Mouse (Mus musculus): Measurements from ENCODE around the gene Zfp467. TPM values are rescaled to one million over a fixed set of nuclear protein-coding genes. Genes with fewer than 3 reads are reported as not detected.

Zfp467 gene
- polyA plus RNA-seq, 1 experiment from 2014 or later: 34.6 TPM

GRCm38 (mm10) chr6:48443592-48444309 lies 1.9 kb downstream of the Zfp467 start:
- H3K4me1 ChIP-seq (ENCODE audit: insufficient read depth, low read depth, low read length): peaks cover 5% of the 10 kb centered on the region; the same call in 1 of the 2 replicates

GRCm38 (mm10) chr6:48440306-48441014 lies 5.2 kb downstream of the Zfp467 start:
- DNase-seq (ENCODE audit: low spot score) (peak; percentile 44), ATAC-seq (no peak)
- H3K4me1 ChIP-seq (ENCODE audit: insufficient read depth, low read depth, low read length): peaks cover 5% of the 10 kb centered on the region; the same call in 1 of the 2 replicates
- no peak overlapping the region for H3K4me2 ChIP-seq (replicated peaks; ENCODE audit: low read depth, low read length)
- no peak overlapping the region for H3K27ac ChIP-seq (ENCODE audit: low read length)
- peaks cover 33% of the 10 kb centered on the region for H3K36me3 ChIP-seq (ENCODE audit: insufficient read depth, low read length)
- whole genome bisulfite sequencing: 47% methylated on average over 14 of the region's 14 CpGs
- H3K9me3 ChIP-seq (ENCODE audit: low read length): no peaks in the 10 kb centered on the region
- TF ChIP-seq EP300 (IDR thresholded peaks at IDR 0.05): no peak
- no peak for TF ChIP-seq CTCF (IDR thresholded peaks at IDR 0.05)
- H3K4me3 ChIP-seq (ENCODE audit: low read depth, low read length): no peak overlapping the region
- no peaks in the 10 kb centered on the region for H3K27me3 ChIP-seq (replicated peaks; ENCODE audit: insufficient read depth, low read length)
- no peak overlapping the region for H3K9ac ChIP-seq (replicated peaks; ENCODE audit: low read depth)

More at GRCm38 (mm10) chr6:48443592-48444309, 1.9 kb downstream of the Zfp467 start:
- 4% methylated on average over 19 of the region's 19 CpGs for WGBS
- H3K27me3 ChIP-seq (replicated peaks; ENCODE audit: insufficient read depth, low read length): no peaks in the 10 kb centered on the region
- peak overlapping the region; percentile 90 for H3K27ac ChIP-seq (ENCODE audit: low read length)
- DNase-seq (ENCODE audit: low spot score) (peak; percentile 97), ATAC-seq (peak; percentile 91)
- peak overlapping the region; percentile 61 for H3K4me3 ChIP-seq (ENCODE audit: low read depth, low read length)
- peak; percentile 15; the same call in 1 of the 2 replicates for TF ChIP-seq CTCF (IDR thresholded peaks at IDR 0.05)
- peak; percentile 49; the same call in 1 of the 2 replicates for TF ChIP-seq EP300 (IDR thresholded peaks at IDR 0.05)
- peak overlapping the region; percentile 82 for H3K4me2 ChIP-seq (replicated peaks; ENCODE audit: low read depth, low read length)
- H3K9ac ChIP-seq (replicated peaks; ENCODE audit: low read depth): 0 out of 2 replicates have a peak overlapping the region, but pooled peaks have one; percentile 19
- peaks cover 20% of the 10 kb centered on the region for H3K36me3 ChIP-seq (ENCODE audit: insufficient read depth, low read length)
- H3K9me3 ChIP-seq (ENCODE audit: low read length): no peaks in the 10 kb centered on the region

- Histone ChIP-seq H3K27ac (ENCODE audit: low read length) (no peak overlapping the region), H3K4me2 (replicated peaks; ENCODE audit: low read depth, low read length) (no peak overlapping the region), H3K36me3 (ENCODE audit: insufficient read depth, low read length) (peaks cover 33% of the 10 kb centered on the region), H3K9me3 (ENCODE audit: low read length) (no peaks in the 10 kb centered on the region), H3K4me1 (ENCODE audit: insufficient read depth, low read depth, low read length) (peaks cover 5% of the 10 kb centered on the region; the same call in 1 of the 2 replicates), H3K27me3 (replicated peaks; ENCODE audit: insufficient read depth, low read length) (no peaks in the 10 kb centered on the region), H3K4me3 (ENCODE audit: low read depth, low read length) (no peak overlapping the region), H3K9ac (replicated peaks; ENCODE audit: low read depth) (no peak overlapping the region)
- no peak for TF ChIP-seq CTCF (IDR thresholded peaks at IDR 0.05)
- no peak for TF ChIP-seq EP300 (IDR thresholded peaks at IDR 0.05)
- no peak for ATAC-seq
- no peak for DNase-seq (ENCODE audit: low spot score)
These were observed 6.0 kb downstream of the Zfp467 start for GRCm38 (mm10) chr6:48439654-48440053.

GRCm38 (mm10) chr6:48438475-48439125 lies 7.0 kb downstream of the Zfp467 start:
- no peak for DNase-seq (ENCODE audit: low spot score)
- no peak overlapping the region for H3K4me3 ChIP-seq (ENCODE audit: low read depth, low read length)
- no peak overlapping the region for H3K27ac ChIP-seq (ENCODE audit: low read length)
- H3K27me3 ChIP-seq (replicated peaks; ENCODE audit: insufficient read depth, low read length): no peaks in the 10 kb centered on the region
- no peak overlapping the region for H3K9ac ChIP-seq (replicated peaks; ENCODE audit: low read depth)
- peaks cover 6% of the 10 kb centered on the region; the same call in 1 of the 2 replicates for H3K4me1 ChIP-seq (ENCODE audit: insufficient read depth, low read depth, low read length)
- H3K9me3 ChIP-seq (ENCODE audit: low read length): no peaks in the 10 kb centered on the region
- WGBS: 67% methylated on average over 55 of the region's 55 CpGs
- ATAC-seq: no peak
- peaks cover 33% of the 10 kb centered on the region for H3K36me3 ChIP-seq (ENCODE audit: insufficient read depth, low read length)
- TF ChIP-seq CTCF (IDR thresholded peaks at IDR 0.05) (no peak), EP300 (IDR thresholded peaks at IDR 0.05) (no peak)
- no peak overlapping the region for H3K4me2 ChIP-seq (replicated peaks; ENCODE audit: low read depth, low read length)

GRCm38 (mm10) chr6:48437679-48438376 lies 7.8 kb downstream of the Zfp467 start:
- no peak for TF ChIP-seq EP300 (IDR thresholded peaks at IDR 0.05)
- Histone ChIP-seq H3K27me3 (replicated peaks; ENCODE audit: insufficient read depth, low read length) (no peaks in the 10 kb centered on the region), H3K36me3 (ENCODE audit: insufficient read depth, low read length) (peaks cover 33% of the 10 kb centered on the region), H3K9ac (replicated peaks; ENCODE audit: low read depth) (no peak overlapping the region), H3K4me1 (ENCODE audit: insufficient read depth, low read depth, low read length) (peaks cover 6% of the 10 kb centered on the region; the same call in 1 of the 2 replicates), H3K27ac (ENCODE audit: low read length) (no peak overlapping the region), H3K4me2 (replicated peaks; ENCODE audit: low read depth, low read length) (no peak overlapping the region), H3K9me3 (ENCODE audit: low read length) (no peaks in the 10 kb centered on the region), H3K4me3 (ENCODE audit: low read depth, low read length) (no peak overlapping the region)
- DNase-seq (ENCODE audit: low spot score) (no peak), ATAC-seq (no peak)
- WGBS: 83% methylated on average over 35 of the region's 35 CpGs

All from lung, postnatal 0 days (tissue).